Comparison of ENCODE assay signal across 8 mouse cellular contexts in the genomic region with DNA sequence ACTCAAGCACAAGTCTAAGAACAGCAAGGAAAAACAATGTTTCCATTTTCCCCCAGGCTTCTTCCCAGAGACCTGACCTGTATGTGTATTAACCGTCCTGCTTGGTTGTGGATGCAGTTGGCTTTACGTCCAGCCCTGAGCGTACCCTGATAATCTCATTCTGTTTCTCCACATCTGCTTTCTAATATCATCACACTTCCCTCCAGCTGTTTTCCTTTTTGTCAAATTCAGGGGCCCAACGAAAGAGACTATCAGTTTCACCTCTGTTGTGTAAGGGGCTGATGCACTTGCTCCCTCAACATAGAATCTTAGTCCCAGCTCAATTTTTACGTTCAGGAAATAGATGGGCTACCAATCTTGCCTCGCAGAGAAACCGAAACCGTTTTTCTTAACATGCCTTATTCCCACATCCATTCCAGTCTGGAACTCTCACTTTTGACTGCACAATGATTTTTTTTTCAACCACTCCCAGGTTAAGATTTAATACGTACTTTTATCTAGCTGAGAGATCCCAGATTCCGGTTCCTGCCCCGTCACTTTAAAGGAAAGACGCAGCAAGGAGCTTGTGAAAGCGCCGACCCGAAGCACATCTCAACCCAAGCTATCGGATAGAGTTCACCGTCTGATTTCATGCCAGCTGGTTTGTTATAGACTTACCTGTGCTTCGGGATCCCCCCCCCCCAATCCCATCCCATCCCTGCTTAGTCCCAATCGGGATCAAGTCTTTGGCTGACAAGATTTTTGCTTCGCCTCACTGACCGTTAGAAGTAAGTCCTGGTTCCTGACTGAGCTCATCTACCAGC. TPM values are rescaled to one million over a fixed set of nuclear protein-coding genes. Genes with fewer than 3 reads are reported as not detected.
DNase-seq lines count a peak whose midpoint lies in the region; ATAC-seq lines count a peak whose summit lies in the region.

No protein-coding gene starts in this region.

- H3K4me2 ChIP-seq in kidney, embryonic 16.5 days (replicated peaks; ENCODE audit: low read depth, low read length): peak overlapping the region; percentile 94

- H3K9ac ChIP-seq in kidney, embryonic 16.5 days (replicated peaks; ENCODE audit: low read length): peak overlapping the region; percentile 87

- H3K27me3 ChIP-seq in kidney, embryonic 16.5 days (ENCODE audit: insufficient read depth, low read length): no peaks in the 10 kb centered on the region

- WGBS in kidney, embryonic 16.5 days: 5% methylated on average over 21 of the region's 21 CpGs

- peak overlapping the region; percentile 87 for H3K4me3 ChIP-seq in kidney, embryonic 16.5 days (ENCODE audit: low read length)

- ATAC-seq in kidney, embryonic 16.5 days (ENCODE audit: low FRiP score, low TSS enrichment): no peak
- ATAC-seq in granulocyte monocyte progenitor cell, adult 5-6 weeks (replicated peaks; ENCODE audit: poor library complexity, severe bottlenecking): 0 out of 2 replicates have a peak, but pooled peaks have one; percentile 3
- ATAC-seq in frontal cortex, adult (ENCODE audit: low TSS enrichment): no peak

- no peaks in the 10 kb centered on the region for H3K9me3 ChIP-seq in kidney, embryonic 16.5 days (ENCODE audit: low read length)

- no peak for DNase-seq in kidney, adult 11 months
- peak; percentile 49 for DNase-seq in NIH3T3 (ENCODE audit: low read depth)
- peak; percentile 9 for DNase-seq in lung, postnatal 14 days
- DNase-seq in thymus, postnatal 4 days: peak; percentile 44
- DNase-seq in right cerebral cortex, adult 18-20 months: no peak

- no peaks in the 10 kb centered on the region for H3K36me3 ChIP-seq in kidney, embryonic 16.5 days (ENCODE audit: insufficient read depth, low read length)

- peaks cover 25% of the 10 kb centered on the region for H3K4me1 ChIP-seq in kidney, embryonic 16.5 days (ENCODE audit: insufficient read depth, low read length)

- H3K27ac ChIP-seq in kidney, embryonic 16.5 days (ENCODE audit: low read length): peak overlapping the region; percentile 70; the same call in 1 of the 2 replicates

RNA-seq across cellular contexts. Expression of a gene that starts 1.0 kb away (rescaled TPM):
- 15.5 and 15.7 TPM in 2 replicates for polyA plus RNA-seq in kidney, embryonic 16.5 days (2015; fragmentation: Nextera tagmentation; extraction: Ambion mirVana)
- 47.1 and 50.0 TPM in 2 replicates for total RNA-seq in granulocyte monocyte progenitor cell, adult 5-6 weeks (2014; fragmentation: Nextera tagmentation)
- 36.0 and 36.1 TPM in 2 replicates for total RNA-seq in granulocyte monocyte progenitor cell, adult 5-6 weeks (2017)

RNA-seq across cellular contexts. Expression of a gene that starts 15.8 kb away (rescaled TPM):
- 12.9 and 15.0 TPM in 2 replicates for polyA plus RNA-seq in kidney, embryonic 16.5 days (2015; fragmentation: Nextera tagmentation; extraction: Ambion mirVana)
- total RNA-seq in granulocyte monocyte progenitor cell, adult 5-6 weeks (2014; fragmentation: Nextera tagmentation): 22.0 and 23.1 TPM in 2 replicates
- total RNA-seq in granulocyte monocyte progenitor cell, adult 5-6 weeks (2017): 7.0 and 12.3 TPM in 2 replicates

Comparison
In these comparisons a context has a peak if more than half of its experiments do, and no peak if none do; other contexts are left out.
1. DNase-seq: peak in NIH3T3 (single experiment), lung, postnatal 14 days (single experiment) and thymus, postnatal 4 days (single experiment); none in kidney, adult 11 months (single experiment) and right cerebral cortex, adult 18-20 months (single experiment).